Mouse (Mus musculus) v-Abl transformed pro-B cells (cell line): ENCODE measurements around the gene Cyp46a1.

Experiments used
- in situ Hi-C, 2 experiments: fragments of 400-800 bp; cut with MboI; formaldehyde crosslinking; loops; one replicate each; pipeline ENCODE4 v1.15.1; 2025; ENCODE audit not compliant: unreplicated experiment in 2 of 2

The Cyp46a1 gene

DNA sequence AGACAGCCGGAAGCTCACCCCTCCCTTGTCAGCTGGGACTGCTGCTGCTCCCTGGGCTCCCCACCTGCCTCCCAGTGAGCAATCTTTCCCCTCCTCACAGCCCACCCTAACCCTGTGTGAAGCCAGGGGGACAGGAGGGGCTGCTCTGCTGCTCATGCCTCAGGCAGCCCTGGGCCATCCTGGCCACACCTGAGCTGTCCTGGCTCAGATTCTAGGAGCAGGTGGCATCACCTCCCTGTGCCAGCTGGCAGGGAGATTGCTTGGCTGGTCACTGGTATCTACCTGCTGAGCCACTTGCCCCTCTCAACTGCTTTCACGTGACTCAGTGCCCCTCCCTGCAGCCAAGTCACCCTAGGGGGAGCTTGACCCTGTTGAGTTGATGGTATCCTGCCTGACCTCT, 20.1 kb downstream of the Cyp46a1 start:
- in situ Hi-C loops: no loop called here

DNA sequence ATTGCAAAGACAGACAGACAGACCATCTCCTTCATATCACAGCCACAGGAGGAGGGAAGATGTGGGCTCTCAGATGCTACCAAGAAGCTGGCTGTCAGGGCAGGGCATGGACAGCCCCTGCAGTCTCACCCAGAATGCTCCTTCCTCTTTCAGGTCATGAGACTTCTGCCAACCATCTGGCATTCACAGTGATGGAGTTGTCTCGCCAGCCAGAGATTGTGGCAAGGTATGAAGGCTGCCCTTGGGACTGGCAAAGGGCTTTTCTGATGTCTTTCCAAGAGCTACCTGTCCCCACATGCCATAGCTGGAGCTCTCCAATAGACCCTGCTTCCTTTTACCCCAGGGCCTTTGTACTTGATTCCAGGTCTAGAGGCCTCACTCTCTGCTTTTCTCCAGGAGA, 21.1 kb downstream of the Cyp46a1 start:
- in situ Hi-C loops: no loop called here

DNA sequence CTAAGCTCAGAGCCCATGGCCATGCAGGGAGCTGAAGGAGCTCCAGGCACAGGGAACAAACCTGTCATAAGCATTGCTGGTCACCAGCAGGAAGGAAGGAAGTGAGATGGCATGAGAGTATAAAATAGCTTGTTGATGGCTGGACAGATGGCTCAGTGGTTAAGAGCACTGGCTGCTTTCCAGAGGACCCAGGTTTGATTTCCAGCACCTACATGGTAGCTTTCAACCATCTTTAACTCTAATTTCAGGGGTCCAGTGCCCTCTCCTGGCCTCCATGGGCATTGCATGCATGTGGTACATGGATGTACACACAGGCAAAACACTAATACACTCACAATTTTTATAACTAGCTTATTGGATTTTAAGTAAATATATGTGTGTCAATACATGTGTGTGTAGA, 21.8 kb downstream of the Cyp46a1 start:
- in situ Hi-C loops: no loop called here

- in situ Hi-C loops: no loop called here
Measured at GRCm38 (mm10) chr12:108363796-108364195, 29.6 kb downstream of the Cyp46a1 start.

- in situ Hi-C loops: no loop called here
Measured at GRCm38 (mm10) chr12:108365340-108365739, 31.2 kb downstream of the Cyp46a1 start.

- in situ Hi-C loops: no loop called here
Measured at GRCm38 (mm10) chr12:108365868-108366267, 31.7 kb downstream of the Cyp46a1 start.

DNA sequence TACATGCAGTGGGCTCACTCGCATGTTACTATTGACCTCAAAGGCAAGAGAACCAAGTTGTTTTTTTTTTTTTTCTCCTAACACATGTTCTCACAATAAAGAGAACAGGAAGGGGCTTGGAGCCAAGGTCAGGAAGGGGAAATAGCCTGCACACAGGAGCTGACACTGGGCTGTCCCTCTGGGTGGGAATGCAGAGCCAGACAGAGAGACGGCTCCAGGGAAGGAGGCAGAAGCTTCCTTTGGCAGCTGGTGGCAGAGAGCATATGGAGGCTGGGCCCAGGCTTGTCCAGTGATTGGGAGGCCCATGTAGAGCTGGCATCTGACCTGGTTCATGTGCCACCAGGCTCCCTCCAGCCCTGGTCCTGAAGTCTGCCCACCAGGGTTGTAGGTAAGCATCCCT, 33.7 kb downstream of the Cyp46a1 start:
- in situ Hi-C loops: no loop called here

- in situ Hi-C loops: no loop called here
Measured at GRCm38 (mm10) chr12:108368921-108369320, 34.7 kb downstream of the Cyp46a1 start.

DNA sequence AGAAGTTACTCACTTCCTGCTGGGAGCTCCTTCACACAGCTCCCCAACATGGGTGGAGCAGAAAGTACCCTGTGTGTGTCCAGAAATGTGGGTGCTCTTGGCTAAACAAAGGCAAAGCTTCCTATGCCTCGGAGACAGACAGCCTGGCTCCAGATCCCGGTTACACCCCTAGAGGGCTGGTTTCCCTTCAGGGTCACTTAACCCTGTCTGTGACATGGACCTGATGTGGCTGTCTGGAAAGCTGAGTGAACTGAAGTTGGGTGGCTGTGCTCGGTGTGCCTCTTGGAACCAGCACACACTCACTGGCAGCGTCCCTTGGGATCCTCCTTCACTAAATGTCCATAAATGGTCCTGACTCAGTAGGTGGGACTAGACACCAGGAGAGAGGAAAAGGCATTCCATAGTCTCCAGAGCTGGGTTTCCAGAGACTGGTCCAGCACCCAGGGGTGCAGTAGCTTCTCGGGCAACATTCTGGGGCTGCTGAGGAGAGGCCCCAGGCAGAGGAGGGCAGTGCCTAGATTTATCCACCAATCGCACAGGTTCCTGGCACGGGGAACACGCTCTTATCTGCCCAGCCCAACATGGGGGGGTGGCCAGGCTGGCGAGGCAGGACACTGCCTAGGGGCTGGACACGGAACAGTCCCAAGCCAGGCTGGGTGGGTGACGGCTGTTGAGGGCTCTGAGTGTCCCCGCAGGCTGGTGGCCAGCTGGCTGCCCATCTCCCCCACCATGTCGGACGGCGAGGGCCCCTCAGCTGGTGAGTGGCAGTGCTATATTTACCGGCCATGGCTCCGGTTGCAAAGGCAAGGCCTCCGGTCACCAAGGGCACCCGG, 36.6 kb downstream of the Cyp46a1 start, which contains the start of gene Eml1:
Gene Eml1, plus strand, starts transcription at position 362 of the 833 bp plus-strand sequence.
- in situ Hi-C loops: no loop called here

DNA sequence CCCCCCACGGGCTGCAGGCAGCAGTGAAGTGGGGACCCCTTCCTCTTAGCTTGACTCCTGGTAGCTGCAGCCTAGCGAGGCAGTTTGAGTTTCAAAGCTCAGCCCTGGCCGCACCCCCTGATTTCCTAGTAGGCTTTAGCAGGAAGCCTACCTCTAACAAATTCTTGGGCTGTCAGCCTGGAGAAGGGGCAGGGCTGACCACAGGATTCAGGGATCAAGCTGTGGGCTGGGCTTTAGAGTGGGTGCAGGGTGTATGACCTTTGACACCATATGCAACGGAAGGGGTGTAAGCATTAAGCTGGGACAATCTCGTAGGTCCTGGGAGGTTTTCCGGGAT, 37.2 kb downstream of the Cyp46a1 start:
- in situ Hi-C loops: no loop called here

DNA sequence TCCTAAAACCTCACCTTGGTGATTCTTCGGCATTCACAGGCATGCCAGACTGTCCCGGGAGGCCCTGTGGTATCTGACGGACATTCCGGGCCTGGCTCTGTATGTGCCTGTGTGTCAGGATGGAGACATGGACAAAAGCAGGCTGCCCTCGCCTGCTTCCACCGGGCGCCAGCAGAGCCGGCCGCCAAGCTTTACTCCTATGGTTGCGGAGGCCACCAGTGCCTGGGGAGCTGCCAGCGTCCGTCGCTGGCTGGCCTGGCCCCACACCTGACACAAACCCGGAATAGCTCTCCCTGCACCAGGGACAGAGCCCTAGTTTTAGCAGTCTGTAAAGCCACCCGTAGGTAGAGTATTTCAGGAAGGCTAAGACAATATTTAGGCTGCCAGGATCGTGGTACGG, 38.1 kb downstream of the Cyp46a1 start:
- in situ Hi-C loops: no loop called here

- in situ Hi-C loops: no loop called here
Measured at GRCm38 (mm10) chr12:108373611-108374010, 39.4 kb downstream of the Cyp46a1 start.

DNA sequence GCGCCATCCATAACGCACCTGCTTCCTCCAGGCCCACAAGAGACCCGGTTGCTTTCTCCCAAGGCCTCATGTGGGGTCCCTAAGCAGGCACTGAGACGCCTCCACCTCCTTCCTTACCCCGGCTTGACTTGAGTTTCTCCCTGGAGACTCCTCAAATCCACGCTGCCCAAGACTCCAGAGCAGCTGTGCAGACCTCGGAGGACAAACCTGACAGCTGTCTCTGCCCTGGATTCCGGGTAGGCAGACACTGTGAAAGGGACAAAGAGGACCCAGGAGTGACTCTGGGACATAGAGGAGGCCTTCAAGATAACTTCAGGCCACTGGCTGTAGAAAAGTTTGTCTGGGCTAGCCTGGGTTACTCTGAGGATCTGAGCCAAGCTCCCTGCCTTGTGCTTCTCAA, 40.5 kb downstream of the Cyp46a1 start:
- in situ Hi-C loops: no loop called here

- in situ Hi-C loops: no loop called here
Measured at GRCm38 (mm10) chr12:108378379-108379133, 44.4 kb downstream of the Cyp46a1 start.

DNA sequence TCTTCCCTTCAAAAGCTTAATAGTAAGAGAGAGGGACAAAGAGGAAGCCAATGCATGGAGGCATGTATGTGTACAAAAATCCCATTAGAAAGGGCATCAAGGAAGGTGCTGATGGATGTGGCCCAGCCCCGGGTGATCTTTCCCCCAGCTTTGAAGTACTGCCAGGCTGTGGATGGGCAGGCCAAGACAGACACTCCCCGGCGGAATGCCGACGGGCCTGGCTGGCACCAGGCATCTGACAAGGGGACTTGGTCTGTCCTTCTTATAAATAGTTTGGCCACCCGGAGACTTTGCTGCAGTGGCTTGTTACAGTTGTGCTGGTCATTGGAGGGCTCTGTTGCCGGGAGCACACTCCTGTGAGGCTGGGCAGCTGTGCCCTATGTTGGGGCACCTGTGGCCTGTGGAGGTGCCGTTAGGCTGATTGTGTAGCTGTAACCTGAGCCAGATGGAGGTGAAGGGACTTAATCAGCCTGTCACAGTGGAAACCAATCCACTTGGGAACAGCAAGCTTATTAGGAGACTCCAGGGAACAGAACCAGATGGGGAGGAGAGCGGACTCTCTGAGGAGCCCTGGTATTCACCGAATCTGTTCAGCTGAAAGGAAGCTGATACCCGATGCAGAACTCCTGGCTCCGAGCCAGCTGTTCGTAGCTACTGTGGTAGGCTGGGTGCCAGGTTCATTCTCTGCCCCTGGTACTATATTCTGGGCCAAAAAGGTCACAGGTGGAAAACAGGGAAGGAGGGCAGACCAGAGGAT, 52.5 kb downstream of the Cyp46a1 start:
- in situ Hi-C loops: no loop called here

- in situ Hi-C loops: no loop called here
Measured at GRCm38 (mm10) chr12:108389718-108390117, 55.5 kb downstream of the Cyp46a1 start.

- in situ Hi-C loops: no loop called here
Measured at GRCm38 (mm10) chr12:108392254-108393044, 58.3 kb downstream of the Cyp46a1 start.

DNA sequence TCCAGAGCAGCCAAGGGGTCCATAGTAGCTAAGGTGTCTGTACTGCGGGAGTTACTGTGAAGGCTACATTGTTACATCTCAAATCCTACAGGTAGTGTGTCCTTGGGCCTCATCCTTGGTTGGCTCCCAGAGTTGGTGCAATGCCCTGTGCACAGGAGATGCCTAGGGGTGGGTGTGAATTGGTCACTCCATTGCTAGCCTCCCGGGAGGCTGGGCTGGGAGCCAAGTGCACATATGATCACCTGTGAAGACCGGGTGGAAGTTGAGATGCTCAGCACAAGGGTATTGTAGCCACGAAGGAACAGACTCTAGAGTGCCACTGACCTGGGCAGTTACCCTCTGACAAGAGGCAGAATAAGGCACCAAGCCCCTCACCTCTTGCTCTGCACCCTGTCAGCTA, 58.9 kb downstream of the Cyp46a1 start:
- in situ Hi-C loops: no loop called here

DNA sequence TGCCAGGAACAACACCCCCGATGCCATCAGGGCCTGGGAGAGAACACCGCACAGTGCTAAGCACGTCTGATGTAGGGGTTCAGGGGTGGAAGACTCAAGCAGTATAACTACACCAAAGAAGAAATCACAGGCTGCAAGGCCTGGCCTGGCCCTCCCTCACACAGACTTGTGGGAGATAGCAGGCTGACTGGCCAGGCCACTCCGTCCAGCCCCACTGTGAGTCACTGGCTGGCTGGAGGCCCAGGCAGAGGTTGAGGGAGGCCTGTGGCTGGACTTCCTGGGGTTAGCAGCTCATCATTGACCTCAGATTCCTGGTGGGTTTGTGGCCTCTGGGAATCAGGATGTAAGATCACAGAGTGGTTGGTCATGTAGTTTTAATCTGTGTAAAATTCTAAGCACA, 59.5 kb downstream of the Cyp46a1 start:
- in situ Hi-C loops: no loop called here

DNA sequence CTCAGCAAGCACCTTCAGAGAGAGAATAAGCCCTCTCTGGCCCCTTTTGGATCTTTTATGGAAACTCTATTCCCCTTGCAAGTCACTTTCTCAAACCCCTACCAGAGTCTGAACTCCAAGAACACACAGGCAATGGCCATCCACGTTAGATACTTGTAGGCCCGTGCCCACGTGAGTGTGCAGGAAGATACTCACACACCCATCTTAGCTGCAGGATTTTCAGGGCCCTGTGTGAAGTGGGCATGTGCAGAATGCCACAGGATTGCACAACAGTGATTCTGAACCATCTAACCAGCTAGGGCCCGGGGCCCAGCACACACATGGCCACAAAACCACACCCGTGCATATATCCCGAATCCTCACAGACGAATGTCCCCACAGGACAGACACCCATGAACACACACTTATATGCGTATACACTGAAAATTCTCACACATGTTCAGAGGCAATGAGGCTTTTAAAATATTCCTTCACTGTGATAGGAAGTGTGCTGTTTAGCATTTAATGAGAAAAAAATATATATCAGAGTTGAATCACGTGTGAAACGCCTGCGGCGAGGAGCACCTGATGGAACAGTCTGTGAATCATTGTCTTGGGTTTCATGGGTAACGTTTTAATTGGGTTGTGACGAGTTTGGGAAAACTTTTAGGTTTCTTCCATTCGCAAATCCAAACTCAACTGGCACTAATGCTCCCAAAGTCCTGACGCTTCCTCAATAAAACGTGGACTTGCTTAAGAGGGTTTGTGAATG, 60.5 kb downstream of the Cyp46a1 start:
- in situ Hi-C loops: no loop called here
